Mouse (Mus musculus) layer of hippocampus, postnatal 10 days (tissue): ENCODE results near the gene Ano1. TPM values are rescaled to one million over a fixed set of nuclear protein-coding genes. Genes with fewer than 3 reads are reported as not detected.
A peak's percentile ranks its signal among the peaks of the same experiment; 100 is the strongest.

Source experiments
- DNase-seq, 2 experiments: peaks; one replicate each; pipeline ENCODE4 v3.0.0; 2021; ENCODE audit warnings: low spot score in 2 of 2
- total RNA-seq, 2 experiments: library from RNA; stranded (reverse); gene quantifications; 2 replicates each; pipeline ENCODE4 v1.2.3; 2021

The Ano1 gene
- total RNA-seq, 2 experiments from 2014 or later = 3.6 to 5.0 TPM

GRCm38 (mm10) chr7:144768845-144769244, 17.1 kb upstream of the Ano1 start:
- DNase-seq = no peak

GRCm38 (mm10) chr7:144764537-144765282, 12.9 kb upstream of the Ano1 start:
- peak in 1 of 2 experiments; percentile 22 for DNase-seq

- DNase-seq = no peak
Observed at GRCm38 (mm10) chr7:144764013-144764412, 12.2 kb upstream of the Ano1 start.

GRCm38 (mm10) chr7:144762496-144763235, 10.9 kb upstream of the Ano1 start:
- no peak for DNase-seq

- DNase-seq = no peak
Observed at GRCm38 (mm10) chr7:144760228-144760627, 8.5 kb upstream of the Ano1 start.

- DNase-seq = peak; percentile 15 to 20
Observed at GRCm38 (mm10) chr7:144759455-144759854, 7.7 kb upstream of the Ano1 start.

- DNase-seq = no peak
Observed at GRCm38 (mm10) chr7:144755511-144756378, 4.0 kb upstream of the Ano1 start.

GRCm38 (mm10) chr7:144754722-144755121, 2.9 kb upstream of the Ano1 start:
- DNase-seq = no peak

- DNase-seq = no peak
Observed at GRCm38 (mm10) chr7:144753657-144754031, 1.9 kb upstream of the Ano1 start.

GRCm38 (mm10) chr7:144752919-144753656, 1.3 kb upstream of the Ano1 start:
- no peak for DNase-seq

GRCm38 (mm10) chr7:144747756-144748155, 4.0 kb downstream of the Ano1 start:
- DNase-seq = no peak

GRCm38 (mm10) chr7:144746466-144746865, 5.3 kb downstream of the Ano1 start:
- no peak for DNase-seq

- no peak for DNase-seq
Observed at GRCm38 (mm10) chr7:144743874-144744273, 7.9 kb downstream of the Ano1 start.

GRCm38 (mm10) chr7:144740643-144741042, 11.1 kb downstream of the Ano1 start:
- no peak for DNase-seq

GRCm38 (mm10) chr7:144739810-144740209, 12.0 kb downstream of the Ano1 start:
- no peak for DNase-seq

- no peak for DNase-seq
Observed at GRCm38 (mm10) chr7:144738357-144738798, 13.4 kb downstream of the Ano1 start.

GRCm38 (mm10) chr7:144731897-144732291, 19.9 kb downstream of the Ano1 start:
- DNase-seq = no peak

- no peak for DNase-seq
Observed at GRCm38 (mm10) chr7:144731182-144731896, 20.4 kb downstream of the Ano1 start.

- no peak for DNase-seq
Observed at GRCm38 (mm10) chr7:144724283-144724682, 27.5 kb downstream of the Ano1 start.

GRCm38 (mm10) chr7:144719956-144720355, 31.8 kb downstream of the Ano1 start:
- no peak for DNase-seq
